Mouse (Mus musculus) E14TG2a.4 (cell line): Measurements from ENCODE around the gene Klhl5.

ENCODE experiments used
- CTCF ChIP-seq: conservative IDR thresholded peaks from 2 replicates; pipeline ENCODE4 v1.5.1; 2014; ENCODE audit warnings: low read length
- NANOG ChIP-seq: IDR thresholded peaks from 2 replicates; pipeline ENCODE4 v1.6.1; 2014; ENCODE audit warnings: borderline replicate concordance, low read length, mixed read lengths
- POU5F1 ChIP-seq: IDR thresholded peaks from 2 replicates; pipeline ENCODE4 v1.6.1; 2014; ENCODE audit warnings: low read length, borderline replicate concordance

- TF ChIP-seq CTCF, result peak; percentile 97
- TF ChIP-seq NANOG, result no peak
- no peak for TF ChIP-seq POU5F1
Observed at GRCm38 (mm10) chr5:65156853-65157252, 49.5 kb downstream of the Klhl5 start.
